Mouse (Mus musculus) lung, embryonic 15.5 days (tissue): ENCODE data around the gene Arnt. TPM values are rescaled to one million over a fixed set of nuclear protein-coding genes. Genes with fewer than 3 reads are reported as not detected.
"Not testable (repeated sequence)": the region's sequence is repeated elsewhere in the genome, so short reads cannot be mapped to it uniquely, and the experiment has no call there.

Experiments used
- ATAC-seq: fragments of 200-750 bp; cut with Nextera tagmentation; 2 replicates; pipeline ENCODE4 v1.8.0; 2017; ENCODE audit warnings: moderate number of reproducible peaks, borderline replicate concordance; ENCODE audit not compliant: low FRiP score, low TSS enrichment; ENCODE audit errors: extremely low read depth
- H3K27ac ChIP-seq: fragments of 300-500 bp; sonication (generic); 2 replicates; pipeline ENCODE4 v1.5.1; 2015; ENCODE audit warnings: moderate library complexity, mild to moderate bottlenecking, inconsistent platforms
- H3K27me3 ChIP-seq: fragments of 300-500 bp; sonication (generic); 2 replicates; pipeline ENCODE4 v1.6.1; 2015; ENCODE audit warnings: inconsistent platforms
- H3K36me3 ChIP-seq: fragments of 300-500 bp; sonication (generic); 2 replicates; pipeline ENCODE4 v1.6.1; 2015; ENCODE audit warnings: inconsistent platforms
- H3K4me1 ChIP-seq: fragments of 300-500 bp; sonication (generic); 2 replicates; pipeline ENCODE4 v1.6.1; 2015; ENCODE audit warnings: inconsistent platforms
- H3K4me2 ChIP-seq: fragments of 300-500 bp; sonication (generic); 2 replicates; pipeline ENCODE4 v1.6.1; 2015; ENCODE audit warnings: inconsistent platforms, mild to moderate bottlenecking, moderate library complexity
- H3K4me3 ChIP-seq: fragments of 300-500 bp; sonication (generic); 2 replicates; pipeline ENCODE4 v1.5.1; 2015; ENCODE audit warnings: mild to moderate bottlenecking, inconsistent platforms
- H3K9ac ChIP-seq: fragments of 300-500 bp; sonication (generic); 2 replicates; pipeline ENCODE4 v1.6.1; 2015; ENCODE audit warnings: inconsistent platforms
- H3K9me3 ChIP-seq: fragments of 300-500 bp; sonication (generic); 2 replicates; pipeline ENCODE4 v1.6.1; 2016; ENCODE audit warnings: inconsistent platforms
- WGBS: fragments of 180-500 bp; shearing (Covaris S2); methylation state at CpG from one replicate; pipeline ENCODE4 v1.1.7; 2015; 5-methylcytosine and 5-hydroxymethylcytosine counted together
- polyA plus RNA-seq: library from polyadenylated mRNA; unstranded; fragments of >200 nt; fragmentation: Nextera tagmentation; extraction: Ambion mirVana; gene quantifications from 2 replicates; pipeline ENCODE4 v1.2.1, GENCODE M21; 2015

Gene Arnt
- polyA plus RNA-seq, 1 experiment from 2014 or later, result 48.0 TPM

DNA sequence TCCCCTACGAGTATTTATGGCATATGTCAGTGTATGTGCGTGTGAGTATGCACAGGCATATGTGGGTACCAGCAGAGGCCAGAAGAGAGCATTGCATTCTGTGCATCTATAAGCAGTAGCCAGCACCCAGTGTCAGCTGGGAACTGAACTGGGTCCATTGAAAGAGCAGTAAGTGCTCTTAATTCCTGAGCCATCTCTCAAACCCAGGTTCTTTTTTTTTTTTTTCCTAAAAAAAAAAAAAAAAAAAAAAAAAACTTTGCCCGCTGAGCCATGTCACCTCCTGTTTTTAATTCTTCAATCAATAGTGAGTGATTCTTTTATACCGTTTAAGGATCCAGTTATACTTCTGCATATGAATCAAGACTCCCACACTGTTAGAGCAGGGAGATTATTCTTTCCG lies 99.2 kb downstream of the Arnt start:
- Histone ChIP-seq H3K4me3 (no peak overlapping the region), H3K36me3 (no peaks in the 10 kb centered on the region), H3K9ac (no peak overlapping the region), H3K9me3 (no peaks in the 10 kb centered on the region), H3K27ac (no peak overlapping the region), H3K27me3 (no peaks in the 10 kb centered on the region), H3K4me2 (no peak overlapping the region), H3K4me1 (no peaks in the 10 kb centered on the region)
- WGBS, result 80% methylated on average over 5 of the region's 5 CpGs
- ATAC-seq, result no peak

DNA sequence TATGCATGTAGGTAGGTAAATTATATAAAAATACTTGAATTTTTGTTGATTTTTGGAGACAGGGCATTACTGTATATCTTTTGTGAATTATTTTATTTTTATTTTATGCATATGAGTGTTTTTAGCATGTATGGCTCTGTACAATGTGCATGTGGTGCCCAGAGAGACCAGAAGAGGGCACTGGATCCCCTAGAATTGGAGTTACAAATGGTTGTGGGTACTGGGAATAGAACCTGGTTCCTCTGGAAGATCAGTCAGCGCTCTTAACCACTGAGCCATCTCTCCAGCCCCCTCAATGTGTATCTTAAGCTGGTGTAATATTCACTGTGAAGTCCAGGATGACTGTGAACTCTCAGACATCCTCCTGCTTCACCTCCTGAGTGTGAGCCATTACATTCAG lies 100.7 kb downstream of the Arnt start:
- no peak for ATAC-seq
- 63% methylated on average over 1 of the region's 1 CpGs for WGBS
- Histone ChIP-seq H3K27ac (no peak overlapping the region), H3K4me2 (no peak overlapping the region), H3K36me3 (no peaks in the 10 kb centered on the region), H3K9ac (no peak overlapping the region), H3K9me3 (no peaks in the 10 kb centered on the region), H3K4me1 (no peaks in the 10 kb centered on the region), H3K27me3 (no peaks in the 10 kb centered on the region), H3K4me3 (no peak overlapping the region)

GRCm38 (mm10) chr3:95538936-95539335 lies 104.7 kb downstream of the Arnt start:
- no peak for ATAC-seq
- Histone ChIP-seq H3K4me1 (no peaks in the 10 kb centered on the region), H3K4me2 (no peak overlapping the region), H3K36me3 (no peaks in the 10 kb centered on the region), H3K27me3 (no peaks in the 10 kb centered on the region), H3K4me3 (no peak overlapping the region), H3K9ac (no peak overlapping the region), H3K9me3 (no peaks in the 10 kb centered on the region), H3K27ac (no peak overlapping the region)
- 79% methylated on average over 10 of the region's 10 CpGs for WGBS

GRCm38 (mm10) chr3:95539837-95540236 lies 105.6 kb downstream of the Arnt start:
- no peak for ATAC-seq
- Histone ChIP-seq H3K27ac (no peak overlapping the region), H3K4me3 (no peak overlapping the region), H3K4me1 (no peaks in the 10 kb centered on the region), H3K4me2 (no peak overlapping the region), H3K36me3 (no peaks in the 10 kb centered on the region), H3K9me3 (no peaks in the 10 kb centered on the region), H3K27me3 (no peaks in the 10 kb centered on the region), H3K9ac (no peak overlapping the region)
- 94% methylated on average over 4 of the region's 4 CpGs for WGBS

DNA sequence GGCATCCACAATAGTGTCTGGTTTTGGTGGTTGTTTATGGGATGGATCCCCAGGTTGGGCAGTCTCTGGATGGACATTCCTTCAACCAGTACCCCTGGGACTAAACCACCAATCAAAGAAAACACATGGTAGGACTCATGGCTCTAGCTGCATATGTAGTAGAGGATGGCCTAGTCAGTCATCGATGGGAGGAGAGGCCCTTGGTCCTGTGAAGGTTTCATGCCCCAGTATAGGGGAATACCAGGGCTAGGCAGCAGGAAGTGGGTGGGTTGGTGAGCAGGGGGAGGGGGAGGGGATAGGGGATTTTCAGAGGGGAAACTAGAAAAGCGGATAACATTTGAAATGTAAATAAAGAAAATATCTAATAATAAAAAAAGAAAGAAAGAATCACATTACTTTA lies 107.0 kb downstream of the Arnt start:
- WGBS, result 63% methylated on average over 2 of the region's 2 CpGs
- not testable (repeated sequence) for H3K27me3 ChIP-seq, H3K4me3 ChIP-seq, H3K4me2 ChIP-seq, ATAC-seq, H3K4me1 ChIP-seq, H3K9me3 ChIP-seq, H3K9ac ChIP-seq, H3K27ac ChIP-seq, H3K36me3 ChIP-seq

DNA sequence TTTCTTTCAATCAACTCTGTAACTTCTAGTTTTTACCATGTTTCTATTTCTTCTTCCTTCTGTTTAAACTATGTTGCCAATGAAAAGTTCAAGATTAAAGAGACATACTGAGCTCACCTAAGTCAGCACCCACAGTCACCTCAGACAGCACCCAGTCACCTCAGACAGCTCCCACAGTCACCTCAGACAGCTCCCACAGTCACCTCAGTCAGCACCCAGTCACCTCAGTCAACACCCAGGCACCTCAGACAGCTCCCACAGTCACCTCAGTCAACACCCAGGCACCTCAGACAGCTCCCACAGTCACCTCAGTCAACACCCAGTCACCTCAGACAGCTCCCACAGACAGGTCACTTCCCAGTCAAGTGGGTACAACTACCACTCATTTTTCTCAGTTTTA lies 108.0 kb downstream of the Arnt start:
- Histone ChIP-seq H3K36me3 (no peaks in the 10 kb centered on the region), H3K4me1 (no peaks in the 10 kb centered on the region), H3K9me3 (no peaks in the 10 kb centered on the region), H3K27me3 (no peaks in the 10 kb centered on the region), H3K9ac (no peak overlapping the region), H3K4me3 (no peak overlapping the region), H3K4me2 (no peak overlapping the region), H3K27ac (no peak overlapping the region)
- no peak for ATAC-seq

- Histone ChIP-seq H3K9ac (no peak overlapping the region), H3K4me2 (no peak overlapping the region), H3K36me3 (no peaks in the 10 kb centered on the region), H3K4me3 (no peak overlapping the region), H3K9me3 (no peaks in the 10 kb centered on the region), H3K27me3 (no peaks in the 10 kb centered on the region), H3K27ac (no peak overlapping the region), H3K4me1 (no peaks in the 10 kb centered on the region)
- WGBS, result 51% methylated on average over 7 of the region's 7 CpGs
- no peak for ATAC-seq
These were observed 108.8 kb downstream of the Arnt start for GRCm38 (mm10) chr3:95542981-95543380.

Other genes starting within 250 kb of the Arnt start
- 9.9 and 11.2 TPM in 2 replicates for gene Gabpb2, start 216.5 kb upstream of the Arnt start, polyA plus RNA-seq
- gene Cdc42se1, start 205.7 kb upstream of the Arnt start, polyA plus RNA-seq, result 111 and 115 TPM in 2 replicates
- gene Mllt11, start 202.2 kb upstream of the Arnt start, polyA plus RNA-seq, result 10.7 and 11.6 TPM in 2 replicates
- 0.32 and 0.60 TPM in 2 replicates for gene Gm128, start 192.8 kb upstream of the Arnt start, polyA plus RNA-seq
- 4.0 and 4.1 TPM in 2 replicates for gene Bnipl, start 183.2 kb upstream of the Arnt start, polyA plus RNA-seq
- gene Mindy1, start 153.0 kb upstream of the Arnt start, polyA plus RNA-seq, result 38.1 and 41.6 TPM in 2 replicates
- 21.0 and 23.9 TPM in 2 replicates for gene Prune1, start 152.3 kb upstream of the Arnt start, polyA plus RNA-seq
- 1.6 and 2.3 TPM in 2 replicates for gene Anxa9, start 127.2 kb upstream of the Arnt start, polyA plus RNA-seq
- gene Cers2, start 119.6 kb upstream of the Arnt start, polyA plus RNA-seq, result 201 and 203 TPM in 2 replicates
- 35.7 and 40.4 TPM in 2 replicates for gene Setdb1, start 77.2 kb upstream of the Arnt start, polyA plus RNA-seq
- gene 4930558C23Rik, start 31.5 kb upstream of the Arnt start, polyA plus RNA-seq, result not detected in 2 replicates
- gene Ctsk, start 64.9 kb downstream of the Arnt start, polyA plus RNA-seq, result 4.2 and 5.2 TPM in 2 replicates
- 24.2 and 30.4 TPM in 2 replicates for gene Ctss, start 92.4 kb downstream of the Arnt start, polyA plus RNA-seq
- 0.10 TPM in 1 of 2 replicates, not detected in the other for gene Hormad1, start 125.3 kb downstream of the Arnt start, polyA plus RNA-seq
- gene Golph3l, start 154.5 kb downstream of the Arnt start, polyA plus RNA-seq, result 32.3 and 33.6 TPM in 2 replicates
- gene Ensa, start 190.6 kb downstream of the Arnt start, polyA plus RNA-seq, result 65.3 and 69.2 TPM in 2 replicates
- 64.5 and 65.2 TPM in 2 replicates for gene Mcl1, start 224.4 kb downstream of the Arnt start, polyA plus RNA-seq